ENCODE assay signal across 14 mouse cellular contexts in genomic region chr7:38186861-38187260, GRCm38 (mm10). TPM values are rescaled to one million over a fixed set of nuclear protein-coding genes. Genes with fewer than 3 reads are reported as not detected.
DNase-seq lines count a peak whose midpoint lies in the region; ATAC-seq and TF ChIP-seq lines count a peak whose summit lies in the region.
"Had no signal": no experiment of that assay in that cellular context is flagged by ENCODE, and none has a peak within 500 bp of the region (broad histone marks: within the 10 kb centered on the region; RNA-seq: fewer than 3 reads in every experiment).

No protein-coding gene starts in this region.

- H3K4me1 ChIP-seq in bone marrow, adult 2 months (ENCODE audit: control insufficient read depth, insufficient read depth, low read length): peaks cover 9% of the 10 kb centered on the region

- ATAC-seq in granulocyte monocyte progenitor cell, adult 5-6 weeks (replicated peaks; ENCODE audit: poor library complexity, severe bottlenecking): peak; percentile 36
- ATAC-seq in megakaryocyte, adult 5-6 weeks (ENCODE audit: poor library complexity, severe bottlenecking): peak; percentile 19
- ATAC-seq: Patski had no signal

- DNase-seq in thymus, postnatal 25 days: peak; percentile 58
- DNase-seq in layer of hippocampus, adult 9-10 months (ENCODE audit: low spot score): no peak
- DNase-seq in gastrocnemius, adult 18-20 months (ENCODE audit: low spot score): no peak
- no peak for DNase-seq in cerebellum, adult 11-12 months
- DNase-seq: cerebellum, postnatal 14 days; heart, postnatal 4 days; lung, embryonic 14.5 days; right cerebral cortex, postnatal 4 days had no signal

- TF ChIP-seq CTCF in bone marrow, adult 2 months (IDR thresholded peaks at IDR 0.05; ENCODE audit: control insufficient read depth, insufficient read depth, low read length): no peak

- H3K4me3 ChIP-seq in bone marrow, adult 2 months (replicated peaks; ENCODE audit: control insufficient read depth, low read depth, low read length): peak overlapping the region; percentile 38
- H3K4me3 ChIP-seq: midbrain, embryonic 12.5 days; stomach, embryonic 15.5 days had no signal

- H3K27ac ChIP-seq in bone marrow, adult 2 months (ENCODE audit: control insufficient read depth, insufficient read depth, low read depth, low read length, poor library complexity): peak overlapping the region; percentile 63
- H3K27ac ChIP-seq: midbrain, embryonic 12.5 days; stomach, embryonic 15.5 days had no signal

- 6% methylated on average over 4 of the region's 4 CpGs for WGBS in bone marrow, adult 2 months

- TF ChIP-seq POLR2A in bone marrow, adult 2 months (IDR thresholded peaks at IDR 0.05; ENCODE audit: borderline replicate concordance, control insufficient read depth, low read depth, low read length): no peak

RNA-seq across cellular contexts. Expression of gene 1600014C10Rik, which starts 3.8 kb away (rescaled TPM):
- polyA plus RNA-seq in bone marrow, adult 2 months (2011; ENCODE audit: insufficient read depth, insufficient read length, low replicate concordance, missing spikeins): 15.1 and 22.2 TPM in 2 replicates
- total RNA-seq in granulocyte monocyte progenitor cell, adult 5-6 weeks (2014; fragmentation: Nextera tagmentation): 31.3 and 39.0 TPM in 2 replicates
- 23.6 and 31.1 TPM in 2 replicates for total RNA-seq in granulocyte monocyte progenitor cell, adult 5-6 weeks (2017)
- total RNA-seq in megakaryocyte, adult 5-6 weeks (2015): 25.9 and 34.5 TPM in 2 replicates
- 39.5 and 40.5 TPM in 2 replicates for total RNA-seq in megakaryocyte, adult 5-6 weeks (2017)
- 10 to 100 TPM; 26.5 to 27.1 TPM for total RNA-seq in gastrocnemius, adult 18-20 months (2021)

RNA-seq across cellular contexts. Expression of gene Plekhf1, which starts 41.0 kb away (rescaled TPM):
- polyA plus RNA-seq in bone marrow, adult 2 months (2011; ENCODE audit: insufficient read depth, insufficient read length, low replicate concordance, missing spikeins): 0.61 and 1.1 TPM in 2 replicates
- 0.32 and 2.8 TPM in 2 replicates for total RNA-seq in granulocyte monocyte progenitor cell, adult 5-6 weeks (2014; fragmentation: Nextera tagmentation)
- 0.52 and 1.2 TPM in 2 replicates for total RNA-seq in granulocyte monocyte progenitor cell, adult 5-6 weeks (2017)
- 0.43 and 0.74 TPM in 2 replicates for total RNA-seq in megakaryocyte, adult 5-6 weeks (2015)
- 1.0 and 1.3 TPM in 2 replicates for total RNA-seq in megakaryocyte, adult 5-6 weeks (2017)
- total RNA-seq in gastrocnemius, adult 18-20 months (2021): 1 to 10 TPM; 5.7 to 8.4 TPM
